Mouse (Mus musculus) embryonic facial prominence, embryonic 15.5 days (tissue): ENCODE measurements at regions not wholly inside any gene's neighbourhood (a gene's known extent, or its start where the extent isn't known, plus 50 kb on each side); places are given as distances from the start of the nearest gene placed in this dataset.

Experiments used
- ATAC-seq: fragments of 200-750 bp; cut with Nextera tagmentation; 2 replicates; pipeline ENCODE4 v1.8.0; 2017; ENCODE audit warnings: low read depth, moderate TSS enrichment; ENCODE audit not compliant: insufficient number of reproducible peaks, low FRiP score, low TSS enrichment
- H3K27ac ChIP-seq: fragments of 300-500 bp; sonication (generic); replicated peaks from 2 replicates; pipeline ENCODE4 v1.5.1; 2015; ENCODE audit warnings: mild to moderate bottlenecking, inconsistent platforms
- H3K27me3 ChIP-seq: fragments of 300-500 bp; sonication (generic); 2 replicates; pipeline ENCODE4 v1.6.1; 2015; ENCODE audit warnings: inconsistent platforms
- H3K36me3 ChIP-seq: fragments of 300-500 bp; sonication (generic); 2 replicates; pipeline ENCODE4 v1.6.1; 2015; ENCODE audit warnings: mild to moderate bottlenecking, inconsistent platforms
- H3K4me1 ChIP-seq: fragments of 300-500 bp; sonication (generic); 2 replicates; pipeline ENCODE4 v1.6.1; 2015; ENCODE audit warnings: inconsistent platforms
- H3K4me2 ChIP-seq: fragments of 300-500 bp; sonication (generic); replicated peaks from 2 replicates; pipeline ENCODE4 v1.6.1; 2015; ENCODE audit warnings: mild to moderate bottlenecking, inconsistent platforms
- H3K4me3 ChIP-seq: fragments of 300-500 bp; sonication (generic); replicated peaks from 2 replicates; pipeline ENCODE4 v1.5.1; 2015; ENCODE audit warnings: mild to moderate bottlenecking, inconsistent platforms
- H3K9ac ChIP-seq: fragments of 300-500 bp; sonication (generic); 2 replicates; pipeline ENCODE4 v1.6.1; 2015; ENCODE audit warnings: inconsistent platforms
- H3K9me3 ChIP-seq: fragments of 300-500 bp; sonication (generic); replicated peaks from 2 replicates; pipeline ENCODE4 v1.6.1; 2016; ENCODE audit warnings: inconsistent platforms
- WGBS: fragments of 180-500 bp; shearing (Covaris S2); methylation state at CpG from one replicate; pipeline ENCODE4 v1.1.7; 2015; 5-methylcytosine and 5-hydroxymethylcytosine counted together

GRCm38 (mm10) chr2:45836546-45837221, 719.5 kb upstream of the Zeb2 start:
- Histone ChIP-seq H3K4me3 (no peak overlapping the region), H3K9ac (no peak overlapping the region), H3K27me3 (no peaks in the 10 kb centered on the region), H3K9me3 (no peaks in the 10 kb centered on the region), H3K27ac (no peak overlapping the region), H3K36me3 (no peaks in the 10 kb centered on the region), H3K4me1 (no peaks in the 10 kb centered on the region), H3K4me2 (no peak overlapping the region)
- ATAC-seq = no peak
- WGBS = 66% methylated on average over 6 of the region's 6 CpGs

- Histone ChIP-seq H3K27ac (no peak overlapping the region), H3K9ac (no peak overlapping the region), H3K4me1 (no peaks in the 10 kb centered on the region), H3K27me3 (no peaks in the 10 kb centered on the region), H3K36me3 (no peaks in the 10 kb centered on the region), H3K9me3 (no peaks in the 10 kb centered on the region), H3K4me3 (no peak overlapping the region), H3K4me2 (no peak overlapping the region)
- WGBS = 45% methylated on average over 8 of the region's 8 CpGs
- ATAC-seq = no peak
These were observed 700.9 kb upstream of the Zeb2 start for GRCm38 (mm10) chr2:45817945-45818719.

- Histone ChIP-seq H3K27me3 (no peaks in the 10 kb centered on the region), H3K4me2 (no peak overlapping the region), H3K36me3 (no peaks in the 10 kb centered on the region), H3K9me3 (no peaks in the 10 kb centered on the region), H3K27ac (no peak overlapping the region), H3K4me3 (no peak overlapping the region), H3K9ac (no peak overlapping the region), H3K4me1 (no peaks in the 10 kb centered on the region)
- ATAC-seq = no peak
- 87% methylated on average over 4 of the region's 4 CpGs for WGBS
These were observed 697.5 kb upstream of the Zeb2 start for GRCm38 (mm10) chr2:45814741-45815140.

- WGBS = 47% methylated on average over 2 of the region's 2 CpGs
- no peaks in the 10 kb centered on the region for H3K27me3 ChIP-seq
- H3K4me1 ChIP-seq = no peaks in the 10 kb centered on the region
- H3K36me3 ChIP-seq = no peaks in the 10 kb centered on the region
- H3K9me3 ChIP-seq = no peaks in the 10 kb centered on the region
- no peak overlapping the region for H3K9ac ChIP-seq
- H3K4me3 ChIP-seq = no peak overlapping the region
- H3K4me2 ChIP-seq = no peak overlapping the region
- H3K27ac ChIP-seq = no peak overlapping the region
- ATAC-seq = no peak
These were observed 688.1 kb upstream of the Zeb2 start for GRCm38 (mm10) chr2:45805329-45805728.

GRCm38 (mm10) chr2:45800131-45800530, 682.9 kb upstream of the Zeb2 start:
- H3K4me2 ChIP-seq = no peak overlapping the region
- H3K4me1 ChIP-seq = no peaks in the 10 kb centered on the region
- no peak overlapping the region for H3K4me3 ChIP-seq
- H3K27me3 ChIP-seq = no peaks in the 10 kb centered on the region
- no peaks in the 10 kb centered on the region for H3K36me3 ChIP-seq
- H3K9ac ChIP-seq = no peak overlapping the region
- H3K27ac ChIP-seq = no peak overlapping the region
- H3K9me3 ChIP-seq = no peaks in the 10 kb centered on the region
- 73% methylated on average over 2 of the region's 2 CpGs for WGBS
- no peak for ATAC-seq

GRCm38 (mm10) chr2:45793561-45793960, 676.4 kb upstream of the Zeb2 start:
- H3K4me1 ChIP-seq = no peaks in the 10 kb centered on the region
- H3K27me3 ChIP-seq = no peaks in the 10 kb centered on the region
- H3K4me2 ChIP-seq = no peak overlapping the region
- no peak overlapping the region for H3K27ac ChIP-seq
- no peak overlapping the region for H3K9ac ChIP-seq
- H3K4me3 ChIP-seq = no peak overlapping the region
- H3K36me3 ChIP-seq = no peaks in the 10 kb centered on the region
- WGBS = 63% methylated on average over 3 of the region's 3 CpGs
- ATAC-seq = no peak
- no peaks in the 10 kb centered on the region for H3K9me3 ChIP-seq

GRCm38 (mm10) chr2:45789739-45790138, 672.5 kb upstream of the Zeb2 start:
- H3K9ac ChIP-seq = no peak overlapping the region
- WGBS = 55% methylated on average over 4 of the region's 4 CpGs
- no peaks in the 10 kb centered on the region for H3K9me3 ChIP-seq
- H3K27ac ChIP-seq = no peak overlapping the region
- no peak overlapping the region for H3K4me2 ChIP-seq
- no peak overlapping the region for H3K4me3 ChIP-seq
- no peak for ATAC-seq
- no peaks in the 10 kb centered on the region for H3K27me3 ChIP-seq
- no peaks in the 10 kb centered on the region for H3K36me3 ChIP-seq
- 0 out of 2 replicates have a peak, but pooled peaks cover 4% of the 10 kb centered on the region for H3K4me1 ChIP-seq

- Histone ChIP-seq H3K4me2 (no peak overlapping the region), H3K36me3 (no peaks in the 10 kb centered on the region), H3K9ac (no peak overlapping the region), H3K9me3 (no peaks in the 10 kb centered on the region), H3K4me1 (0 out of 2 replicates have a peak, but pooled peaks cover 4% of the 10 kb centered on the region), H3K27ac (no peak overlapping the region), H3K4me3 (no peak overlapping the region), H3K27me3 (no peaks in the 10 kb centered on the region)
- ATAC-seq = no peak
- 51% methylated on average over 16 of the region's 16 CpGs for WGBS
These were observed 670.7 kb upstream of the Zeb2 start for GRCm38 (mm10) chr2:45787732-45788390.

- 0 out of 2 replicates have a peak, but pooled peaks cover 4% of the 10 kb centered on the region for H3K4me1 ChIP-seq
- WGBS = 54% methylated on average over 6 of the region's 6 CpGs
- H3K4me3 ChIP-seq = no peak overlapping the region
- no peaks in the 10 kb centered on the region for H3K9me3 ChIP-seq
- ATAC-seq = no peak
- no peak overlapping the region for H3K27ac ChIP-seq
- H3K9ac ChIP-seq = no peak overlapping the region
- H3K36me3 ChIP-seq = no peaks in the 10 kb centered on the region
- no peak overlapping the region for H3K4me2 ChIP-seq
- no peaks in the 10 kb centered on the region for H3K27me3 ChIP-seq
These were observed 669.6 kb upstream of the Zeb2 start for GRCm38 (mm10) chr2:45786787-45787186.

GRCm38 (mm10) chr2:45785684-45786083, 668.5 kb upstream of the Zeb2 start:
- H3K4me2 ChIP-seq = no peak overlapping the region
- no peaks in the 10 kb centered on the region for H3K36me3 ChIP-seq
- ATAC-seq = no peak

GRCm38 (mm10) chr2:45783634-45784412, 666.6 kb upstream of the Zeb2 start:
- 68% methylated on average over 9 of the region's 9 CpGs for WGBS

More at GRCm38 (mm10) chr2:45785684-45786083, 668.5 kb upstream of the Zeb2 start:
- Histone ChIP-seq H3K27ac (no peak overlapping the region), H3K27me3 (no peaks in the 10 kb centered on the region), H3K9ac (no peak overlapping the region), H3K9me3 (no peaks in the 10 kb centered on the region), H3K4me3 (no peak overlapping the region), H3K4me1 (0 out of 2 replicates have a peak, but pooled peaks cover 4% of the 10 kb centered on the region)
- 77% methylated on average over 2 of the region's 2 CpGs for WGBS

More at GRCm38 (mm10) chr2:45783634-45784412, 666.6 kb upstream of the Zeb2 start:
- no peak for ATAC-seq
- no peaks in the 10 kb centered on the region for H3K27me3 ChIP-seq
- H3K9ac ChIP-seq = no peak overlapping the region
- H3K4me3 ChIP-seq = no peak overlapping the region
- H3K36me3 ChIP-seq = no peaks in the 10 kb centered on the region
- H3K9me3 ChIP-seq = no peaks in the 10 kb centered on the region
- no peak overlapping the region for H3K27ac ChIP-seq
- 0 out of 2 replicates have a peak, but pooled peaks cover 4% of the 10 kb centered on the region for H3K4me1 ChIP-seq
- H3K4me2 ChIP-seq = no peak overlapping the region
